Mouse (Mus musculus): ENCODE results near the gene Nrg4. TPM values are rescaled to one million over a fixed set of nuclear protein-coding genes. Genes with fewer than 3 reads are reported as not detected.

The Nrg4 gene
- 1.00 and 1.1 TPM in 2 replicates for polyA plus RNA-seq (2015; fragmentation: Nextera tagmentation; extraction: Ambion mirVana)

- Histone ChIP-seq H3K4me1 (ENCODE audit: control insufficient read depth, insufficient read depth, low read length) (no peaks in the 10 kb centered on the region; the same call in 1 of the 2 replicates), H3K27ac (ENCODE audit: low read length) (no peak within 1 kb of the TSS), H3K36me3 (ENCODE audit: control insufficient read depth, insufficient read depth, low read length) (no peaks in the 10 kb centered on the region), H3K27me3 (ENCODE audit: control insufficient read depth, insufficient read depth, low read length) (peaks cover 13% of the 10 kb centered on the region), H3K4me2 (ENCODE audit: low read depth, low read length) (peak within 1 kb of the TSS; percentile 94), H3K4me3 (replicated peaks; ENCODE audit: low read length) (peak within 1 kb of the TSS; percentile 82), H3K9ac (ENCODE audit: low read length) (peak within 1 kb of the TSS; percentile 83), H3K9me3 (replicated peaks; ENCODE audit: control insufficient read depth, low read length) (no peaks in the 10 kb centered on the region)
- under 1% methylated on average over 63 of the region's 82 CpGs for WGBS
- peak; percentile 90 for ATAC-seq (ENCODE audit: insufficient read depth, low FRiP score)
These were observed at the start of gene Nrg4, which contains the start of gene Tmem266 for GRCm38 (mm10) chr9:55326515-55327233. Nrg4 (minus strand) TSS chr9:55326844. Tmem266 (plus strand) TSS chr9:55326913.

- Histone ChIP-seq H3K4me2 (ENCODE audit: low read depth, low read length) (no peak overlapping the region), H3K4me3 (replicated peaks; ENCODE audit: low read length) (no peak overlapping the region), H3K36me3 (ENCODE audit: control insufficient read depth, insufficient read depth, low read length) (no peaks in the 10 kb centered on the region), H3K27ac (ENCODE audit: low read length) (no peak overlapping the region), H3K4me1 (ENCODE audit: control insufficient read depth, insufficient read depth, low read length) (no peaks in the 10 kb centered on the region), H3K27me3 (ENCODE audit: control insufficient read depth, insufficient read depth, low read length) (no peaks in the 10 kb centered on the region), H3K9ac (ENCODE audit: low read length) (no peak overlapping the region), H3K9me3 (replicated peaks; ENCODE audit: control insufficient read depth, low read length) (no peaks in the 10 kb centered on the region)
- no peak for ATAC-seq (ENCODE audit: insufficient read depth, low FRiP score)
- 67% methylated on average over 7 of the region's 7 CpGs for WGBS
These were observed 45.3 kb upstream of the Nrg4 start for GRCm38 (mm10) chr9:55371908-55372307.

GRCm38 (mm10) chr9:55368011-55368410, 41.4 kb upstream of the Nrg4 start:
- 34% methylated on average over 3 of the region's 3 CpGs for WGBS
- H3K4me1 ChIP-seq (ENCODE audit: control insufficient read depth, insufficient read depth, low read length), result no peaks in the 10 kb centered on the region
- H3K4me2 ChIP-seq (ENCODE audit: low read depth, low read length), result no peak overlapping the region
- no peak overlapping the region for H3K4me3 ChIP-seq (replicated peaks; ENCODE audit: low read length)
- no peaks in the 10 kb centered on the region for H3K27me3 ChIP-seq (ENCODE audit: control insufficient read depth, insufficient read depth, low read length)
- no peak for ATAC-seq (ENCODE audit: insufficient read depth, low FRiP score)
- H3K9ac ChIP-seq (ENCODE audit: low read length), result no peak overlapping the region
- no peak overlapping the region for H3K27ac ChIP-seq (ENCODE audit: low read length)
- H3K36me3 ChIP-seq (ENCODE audit: control insufficient read depth, insufficient read depth, low read length), result no peaks in the 10 kb centered on the region
- H3K9me3 ChIP-seq (replicated peaks; ENCODE audit: control insufficient read depth, low read length), result no peaks in the 10 kb centered on the region

- Histone ChIP-seq H3K27me3 (ENCODE audit: control insufficient read depth, insufficient read depth, low read length) (no peaks in the 10 kb centered on the region), H3K4me3 (replicated peaks; ENCODE audit: low read length) (no peak overlapping the region), H3K36me3 (ENCODE audit: control insufficient read depth, insufficient read depth, low read length) (no peaks in the 10 kb centered on the region), H3K9me3 (replicated peaks; ENCODE audit: control insufficient read depth, low read length) (no peaks in the 10 kb centered on the region), H3K4me1 (ENCODE audit: control insufficient read depth, insufficient read depth, low read length) (no peaks in the 10 kb centered on the region), H3K27ac (ENCODE audit: low read length) (no peak overlapping the region), H3K9ac (ENCODE audit: low read length) (no peak overlapping the region), H3K4me2 (ENCODE audit: low read depth, low read length) (no peak overlapping the region)
- no peak for ATAC-seq (ENCODE audit: insufficient read depth, low FRiP score)
These were observed 37.1 kb upstream of the Nrg4 start for GRCm38 (mm10) chr9:55363707-55364106.

- H3K4me2 ChIP-seq (ENCODE audit: low read depth, low read length), result no peak overlapping the region
- H3K4me3 ChIP-seq (replicated peaks; ENCODE audit: low read length), result no peak overlapping the region
- no peaks in the 10 kb centered on the region for H3K4me1 ChIP-seq (ENCODE audit: control insufficient read depth, insufficient read depth, low read length)
- H3K36me3 ChIP-seq (ENCODE audit: control insufficient read depth, insufficient read depth, low read length), result no peaks in the 10 kb centered on the region
- H3K27ac ChIP-seq (ENCODE audit: low read length), result no peak overlapping the region
- no peaks in the 10 kb centered on the region for H3K27me3 ChIP-seq (ENCODE audit: control insufficient read depth, insufficient read depth, low read length)
- peak; percentile 47; the same call in 1 of the 2 replicates for ATAC-seq (ENCODE audit: insufficient read depth, low FRiP score)
- H3K9ac ChIP-seq (ENCODE audit: low read length), result no peak overlapping the region
- no peaks in the 10 kb centered on the region for H3K9me3 ChIP-seq (replicated peaks; ENCODE audit: control insufficient read depth, low read length)
- WGBS, result 53% methylated on average over 5 of the region's 5 CpGs
These were observed 35.3 kb upstream of the Nrg4 start for GRCm38 (mm10) chr9:55361969-55362368.

- Histone ChIP-seq H3K9me3 (replicated peaks; ENCODE audit: control insufficient read depth, low read length) (no peaks in the 10 kb centered on the region), H3K4me1 (ENCODE audit: control insufficient read depth, insufficient read depth, low read length) (no peaks in the 10 kb centered on the region), H3K27ac (ENCODE audit: low read length) (no peak overlapping the region), H3K36me3 (ENCODE audit: control insufficient read depth, insufficient read depth, low read length) (no peaks in the 10 kb centered on the region), H3K4me2 (ENCODE audit: low read depth, low read length) (no peak overlapping the region), H3K9ac (ENCODE audit: low read length) (no peak overlapping the region), H3K27me3 (ENCODE audit: control insufficient read depth, insufficient read depth, low read length) (no peaks in the 10 kb centered on the region), H3K4me3 (replicated peaks; ENCODE audit: low read length) (no peak overlapping the region)
- no peak for ATAC-seq (ENCODE audit: insufficient read depth, low FRiP score)
- WGBS, result 50% methylated on average over 7 of the region's 7 CpGs
These were observed 34.2 kb upstream of the Nrg4 start for GRCm38 (mm10) chr9:55360861-55361260.

- Histone ChIP-seq H3K4me3 (replicated peaks; ENCODE audit: low read length) (no peak overlapping the region), H3K36me3 (ENCODE audit: control insufficient read depth, insufficient read depth, low read length) (no peaks in the 10 kb centered on the region), H3K27me3 (ENCODE audit: control insufficient read depth, insufficient read depth, low read length) (no peaks in the 10 kb centered on the region), H3K4me2 (ENCODE audit: low read depth, low read length) (no peak overlapping the region), H3K9me3 (replicated peaks; ENCODE audit: control insufficient read depth, low read length) (no peaks in the 10 kb centered on the region), H3K9ac (ENCODE audit: low read length) (no peak overlapping the region), H3K4me1 (ENCODE audit: control insufficient read depth, insufficient read depth, low read length) (no peaks in the 10 kb centered on the region), H3K27ac (ENCODE audit: low read length) (no peak overlapping the region)
- no peak for ATAC-seq (ENCODE audit: insufficient read depth, low FRiP score)
- 73% methylated on average over 3 of the region's 3 CpGs for WGBS
These were observed 33.7 kb upstream of the Nrg4 start for GRCm38 (mm10) chr9:55360372-55360771.

GRCm38 (mm10) chr9:55357164-55357563, 30.5 kb upstream of the Nrg4 start:
- WGBS, result 74% methylated on average over 1 of the region's 1 CpGs
- no peaks in the 10 kb centered on the region for H3K27me3 ChIP-seq (ENCODE audit: control insufficient read depth, insufficient read depth, low read length)
- no peaks in the 10 kb centered on the region for H3K36me3 ChIP-seq (ENCODE audit: control insufficient read depth, insufficient read depth, low read length)
- H3K4me1 ChIP-seq (ENCODE audit: control insufficient read depth, insufficient read depth, low read length), result no peaks in the 10 kb centered on the region
- ATAC-seq (ENCODE audit: insufficient read depth, low FRiP score), result no peak
- H3K9me3 ChIP-seq (replicated peaks; ENCODE audit: control insufficient read depth, low read length), result no peaks in the 10 kb centered on the region
- no peak overlapping the region for H3K9ac ChIP-seq (ENCODE audit: low read length)
- H3K4me3 ChIP-seq (replicated peaks; ENCODE audit: low read length), result no peak overlapping the region
- no peak overlapping the region for H3K27ac ChIP-seq (ENCODE audit: low read length)
- no peak overlapping the region for H3K4me2 ChIP-seq (ENCODE audit: low read depth, low read length)

GRCm38 (mm10) chr9:55355270-55355834, 28.7 kb upstream of the Nrg4 start:
- 56% methylated on average over 8 of the region's 8 CpGs for WGBS
- Histone ChIP-seq H3K36me3 (ENCODE audit: control insufficient read depth, insufficient read depth, low read length) (no peaks in the 10 kb centered on the region), H3K4me2 (ENCODE audit: low read depth, low read length) (no peak overlapping the region), H3K27me3 (ENCODE audit: control insufficient read depth, insufficient read depth, low read length) (no peaks in the 10 kb centered on the region), H3K4me3 (replicated peaks; ENCODE audit: low read length) (no peak overlapping the region), H3K4me1 (ENCODE audit: control insufficient read depth, insufficient read depth, low read length) (no peaks in the 10 kb centered on the region), H3K9me3 (replicated peaks; ENCODE audit: control insufficient read depth, low read length) (no peaks in the 10 kb centered on the region), H3K9ac (ENCODE audit: low read length) (no peak overlapping the region), H3K27ac (ENCODE audit: low read length) (no peak overlapping the region)
- no peak for ATAC-seq (ENCODE audit: insufficient read depth, low FRiP score)
